Mouse (Mus musculus) liver, adult 2 months (tissue): ENCODE data around the gene Slc23a2.

Source experiments
- CTCF ChIP-seq: fragments of 200-500 bp; IDR thresholded peaks from 2 replicates; pipeline ENCODE4 v1.5.1; 2011; ENCODE audit warnings: low read depth, low read length, control low read depth
- POLR2A ChIP-seq: fragments of 200-500 bp; IDR thresholded peaks from 2 replicates; pipeline ENCODE4 v1.6.1; 2011; ENCODE audit warnings: low read length, control low read depth; ENCODE audit not compliant: insufficient read depth; ENCODE audit errors: extremely low read depth

DNA sequence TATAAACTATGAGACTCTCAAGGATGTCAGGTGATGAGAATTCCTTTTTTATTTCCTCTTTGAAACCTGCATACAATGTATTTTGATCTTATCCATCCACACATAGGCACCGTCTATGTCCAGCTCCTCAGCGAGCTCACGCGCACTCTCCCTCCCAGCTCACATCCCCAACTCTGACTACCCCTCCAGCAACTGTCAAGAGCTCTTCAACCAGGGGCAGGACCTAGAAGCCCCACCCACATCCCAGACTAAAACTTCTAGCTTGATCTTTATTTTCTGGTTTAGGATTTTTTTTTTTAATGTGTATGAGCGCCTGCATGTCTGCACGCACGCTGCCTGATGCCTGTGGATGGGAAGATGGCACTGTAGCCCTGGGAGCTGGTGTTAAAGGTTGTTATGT, 14.9 kb downstream of the Slc23a2 start:
- no peak for TF ChIP-seq POLR2A
- TF ChIP-seq CTCF: no peak
